Mouse (Mus musculus) splenic B cell, adult 2 months (primary cell): ENCODE data around the gene Rnft1.
"Not testable (repeated sequence)": the region's sequence is repeated elsewhere in the genome, so short reads cannot be mapped to it uniquely, and the experiment has no call there.

Source experiments
- DNase-seq: peaks from one replicate; pipeline ENCODE4 v3.0.0-alpha.2; 2011; ENCODE audit warnings: low read depth, low spot score
- H3K27me3 ChIP-seq: 2 replicates; pipeline ENCODE4 v1.6.1; 2012; ENCODE audit warnings: mild to moderate bottlenecking, low read length, moderate library complexity, mixed read lengths; ENCODE audit not compliant: control insufficient read depth, poor library complexity, insufficient read depth, severe bottlenecking
- H3K36me3 ChIP-seq: 2 replicates; pipeline ENCODE4 v1.6.1; 2012; ENCODE audit warnings: mild to moderate bottlenecking, low read length, moderate library complexity, mixed read lengths; ENCODE audit not compliant: control insufficient read depth, poor library complexity, insufficient read depth, severe bottlenecking

The Rnft1 gene

GRCm38 (mm10) chr11:86484101-86484868 is at the start of gene Rnft1:
Gene Rnft1, plus strand, starts transcription at chr11:86484657.
- H3K27me3 ChIP-seq: no peaks in the 10 kb centered on the region
- DNase-seq: peak; percentile 99
- no peaks in the 10 kb centered on the region; the same call in 1 of the 2 replicates for H3K36me3 ChIP-seq

- DNase-seq: peak; percentile 86
- no peaks in the 10 kb centered on the region for H3K36me3 ChIP-seq
These were observed 47.6 kb upstream of the Rnft1 start for GRCm38 (mm10) chr11:86436843-86437242.

GRCm38 (mm10) chr11:86438261-86438660 is 46.2 kb upstream of the Rnft1 start:
- Histone ChIP-seq H3K27me3 (no peaks in the 10 kb centered on the region), H3K36me3 (no peaks in the 10 kb centered on the region)
- DNase-seq: no peak

More at GRCm38 (mm10) chr11:86436843-86437242, 47.6 kb upstream of the Rnft1 start:
- H3K27me3 ChIP-seq: no peaks in the 10 kb centered on the region

- Histone ChIP-seq H3K36me3 (no peaks in the 10 kb centered on the region), H3K27me3 (no peaks in the 10 kb centered on the region)
- DNase-seq: peak; percentile 32
These were observed 43.7 kb upstream of the Rnft1 start for GRCm38 (mm10) chr11:86440791-86441190.

DNA sequence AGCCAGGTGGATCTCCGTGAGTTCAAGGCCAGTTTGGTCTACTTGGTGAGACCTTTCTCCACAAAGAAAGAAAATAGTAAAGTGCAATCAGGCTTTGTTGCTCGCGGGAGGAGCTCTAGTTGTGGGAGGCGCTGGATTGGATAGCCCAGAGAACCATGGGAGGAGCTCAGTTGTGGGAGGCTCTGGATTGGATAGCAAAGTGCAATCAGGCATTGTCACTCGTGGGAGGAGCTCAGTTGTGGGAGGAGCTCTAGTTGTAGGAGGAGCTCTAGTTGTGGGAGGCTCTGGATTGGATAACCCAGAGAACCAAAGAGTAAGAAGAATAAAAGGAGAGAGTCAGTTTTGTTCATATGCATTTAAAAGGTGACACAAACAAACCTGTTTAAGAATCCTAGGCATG is 30.5 kb upstream of the Rnft1 start:
- H3K36me3 ChIP-seq: no peaks in the 10 kb centered on the region
- H3K27me3 ChIP-seq: no peaks in the 10 kb centered on the region
- DNase-seq: no peak

- DNase-seq: no peak
- H3K27me3 ChIP-seq: no peaks in the 10 kb centered on the region
These were observed 26.9 kb upstream of the Rnft1 start for GRCm38 (mm10) chr11:86457545-86457944.

GRCm38 (mm10) chr11:86458866-86459265 is 25.6 kb upstream of the Rnft1 start:
- no peaks in the 10 kb centered on the region for H3K36me3 ChIP-seq
- H3K27me3 ChIP-seq: no peaks in the 10 kb centered on the region
- DNase-seq: no peak

More at GRCm38 (mm10) chr11:86457545-86457944, 26.9 kb upstream of the Rnft1 start:
- H3K36me3 ChIP-seq: no peaks in the 10 kb centered on the region

DNA sequence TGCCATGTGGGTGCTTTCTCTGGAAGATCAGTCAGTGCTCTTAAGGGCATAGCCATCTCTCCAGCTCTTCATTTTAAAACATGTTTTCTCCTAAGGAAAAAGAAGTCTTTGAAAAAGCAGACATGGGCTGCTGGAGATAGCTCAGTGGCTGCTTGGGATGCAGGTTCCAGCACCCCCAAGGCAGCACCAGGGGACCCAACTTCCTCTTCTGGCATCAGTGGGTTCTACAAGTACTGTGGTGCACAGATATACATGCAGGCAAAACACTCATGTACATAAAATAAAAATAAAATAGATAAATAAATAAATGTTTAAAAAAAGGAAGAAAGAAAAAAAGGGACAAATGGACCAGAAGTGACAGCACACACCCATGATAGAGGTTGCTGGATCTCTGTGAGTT is 21.9 kb upstream of the Rnft1 start:
- Histone ChIP-seq H3K27me3 (no peaks in the 10 kb centered on the region), H3K36me3 (no peaks in the 10 kb centered on the region)
- DNase-seq: no peak

- not testable (repeated sequence) for H3K36me3 ChIP-seq, H3K27me3 ChIP-seq
- DNase-seq: peak; percentile 89
These were observed 20.2 kb upstream of the Rnft1 start for GRCm38 (mm10) chr11:86464275-86464674.

- Histone ChIP-seq H3K27me3 (no peaks in the 10 kb centered on the region), H3K36me3 (no peaks in the 10 kb centered on the region)
- no peak for DNase-seq
These were observed 16.1 kb upstream of the Rnft1 start for GRCm38 (mm10) chr11:86468345-86468744.

GRCm38 (mm10) chr11:86468971-86469370 is 15.5 kb upstream of the Rnft1 start:
- H3K36me3 ChIP-seq: no peaks in the 10 kb centered on the region
- DNase-seq: no peak
- no peaks in the 10 kb centered on the region for H3K27me3 ChIP-seq

DNA sequence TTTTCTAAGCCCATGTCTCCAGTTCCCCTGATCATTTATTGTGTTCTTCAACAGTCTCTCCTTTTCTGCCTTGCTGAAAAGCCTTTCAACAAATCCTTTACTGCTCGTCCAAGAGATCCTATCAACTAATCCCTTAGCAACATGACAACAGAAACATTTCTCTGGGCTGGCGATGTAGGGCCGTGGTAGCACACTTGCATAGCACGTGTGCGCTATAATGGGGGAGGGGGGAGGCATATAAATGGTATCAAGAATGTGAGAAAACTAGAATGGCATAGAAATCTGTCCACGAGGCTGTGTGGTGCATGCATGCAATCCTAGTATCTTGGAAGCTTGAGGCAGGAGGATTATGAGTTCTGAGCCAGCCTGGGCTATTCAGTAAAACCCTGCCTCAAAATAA is 12.7 kb upstream of the Rnft1 start:
- Histone ChIP-seq H3K27me3 (no peaks in the 10 kb centered on the region), H3K36me3 (no peaks in the 10 kb centered on the region)
- no peak for DNase-seq

DNA sequence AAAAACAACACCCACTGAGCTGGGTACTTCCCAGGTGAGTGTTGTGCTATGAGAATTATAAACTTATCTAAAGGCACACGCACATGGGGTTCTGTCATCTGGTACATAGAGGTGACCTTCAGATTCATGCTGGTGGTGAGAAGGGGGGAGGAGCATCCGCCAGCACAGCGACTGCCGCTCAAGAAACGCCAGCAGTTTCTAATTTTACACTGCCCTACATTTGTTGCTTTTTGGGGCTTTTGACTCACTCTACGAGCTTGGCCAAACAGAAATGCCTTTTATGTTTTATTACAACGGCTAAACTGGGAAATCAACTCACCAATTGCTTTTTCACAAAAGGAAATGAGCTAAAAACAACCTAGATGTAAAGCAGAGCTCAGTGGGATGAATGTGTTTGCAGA is 11.7 kb upstream of the Rnft1 start:
- Histone ChIP-seq H3K27me3 (no peaks in the 10 kb centered on the region), H3K36me3 (no peaks in the 10 kb centered on the region)
- peak; percentile 22 for DNase-seq

DNA sequence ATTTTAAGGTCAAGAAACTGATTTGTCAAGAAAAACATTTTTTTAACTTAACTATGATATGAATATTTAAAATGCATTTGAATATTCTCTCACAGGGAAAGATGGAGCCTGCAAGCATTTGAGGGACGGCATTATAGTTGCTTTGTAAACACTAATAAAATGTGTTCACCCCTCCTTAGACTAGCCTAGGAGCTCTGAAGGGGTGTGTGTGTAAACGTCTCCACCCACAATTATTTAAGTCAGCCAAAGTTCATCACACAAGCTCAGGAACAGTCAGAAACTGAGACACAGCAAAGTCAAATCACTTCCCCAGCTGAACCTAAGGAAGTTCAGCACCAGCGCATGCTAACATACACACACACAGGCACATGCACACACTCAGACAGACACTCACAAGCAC is 10.9 kb upstream of the Rnft1 start:
- no peak for DNase-seq
- Histone ChIP-seq H3K36me3 (no peaks in the 10 kb centered on the region), H3K27me3 (no peaks in the 10 kb centered on the region)

DNA sequence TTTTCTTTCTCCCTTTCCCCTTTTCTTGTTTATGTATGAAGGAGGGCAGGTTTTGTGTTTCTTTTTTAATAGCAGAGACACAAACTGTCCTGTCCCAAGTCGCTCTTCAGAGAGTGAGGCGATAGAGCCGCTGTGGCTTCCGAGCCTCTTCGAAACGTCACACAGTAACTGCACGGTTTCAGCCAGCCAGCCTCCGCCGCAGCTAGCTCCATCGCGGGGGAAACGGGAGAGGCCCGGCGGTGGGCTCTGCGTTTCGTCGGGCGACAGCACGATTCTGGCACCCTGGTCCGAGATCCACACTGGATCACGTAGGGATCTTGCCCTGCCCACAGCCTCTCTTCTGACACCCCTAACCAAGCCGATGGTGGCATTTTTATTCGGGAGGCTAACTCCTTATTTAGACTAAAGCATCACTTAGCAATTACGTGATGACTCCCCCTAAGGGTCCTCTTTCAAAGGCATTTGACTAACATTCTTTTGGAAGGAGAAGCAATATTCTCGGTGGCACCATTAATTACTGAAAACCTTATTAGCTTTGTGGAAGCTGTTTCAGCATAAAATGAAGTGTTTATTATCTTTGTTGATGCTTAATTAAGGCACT is 553 bp downstream of the Rnft1 start:
- H3K36me3 ChIP-seq: no peaks in the 10 kb centered on the region; the same call in 1 of the 2 replicates
- H3K27me3 ChIP-seq: no peaks in the 10 kb centered on the region
- DNase-seq: no peak
